Mouse (Mus musculus): Measurements from ENCODE around the gene Mroh2a. TPM values are rescaled to one million over a fixed set of nuclear protein-coding genes. Genes with fewer than 3 reads are reported as not detected.

Gene Mroh2a
- polyA plus RNA-seq, 1 experiment from 2014 or later = 1.3 TPM

DNA sequence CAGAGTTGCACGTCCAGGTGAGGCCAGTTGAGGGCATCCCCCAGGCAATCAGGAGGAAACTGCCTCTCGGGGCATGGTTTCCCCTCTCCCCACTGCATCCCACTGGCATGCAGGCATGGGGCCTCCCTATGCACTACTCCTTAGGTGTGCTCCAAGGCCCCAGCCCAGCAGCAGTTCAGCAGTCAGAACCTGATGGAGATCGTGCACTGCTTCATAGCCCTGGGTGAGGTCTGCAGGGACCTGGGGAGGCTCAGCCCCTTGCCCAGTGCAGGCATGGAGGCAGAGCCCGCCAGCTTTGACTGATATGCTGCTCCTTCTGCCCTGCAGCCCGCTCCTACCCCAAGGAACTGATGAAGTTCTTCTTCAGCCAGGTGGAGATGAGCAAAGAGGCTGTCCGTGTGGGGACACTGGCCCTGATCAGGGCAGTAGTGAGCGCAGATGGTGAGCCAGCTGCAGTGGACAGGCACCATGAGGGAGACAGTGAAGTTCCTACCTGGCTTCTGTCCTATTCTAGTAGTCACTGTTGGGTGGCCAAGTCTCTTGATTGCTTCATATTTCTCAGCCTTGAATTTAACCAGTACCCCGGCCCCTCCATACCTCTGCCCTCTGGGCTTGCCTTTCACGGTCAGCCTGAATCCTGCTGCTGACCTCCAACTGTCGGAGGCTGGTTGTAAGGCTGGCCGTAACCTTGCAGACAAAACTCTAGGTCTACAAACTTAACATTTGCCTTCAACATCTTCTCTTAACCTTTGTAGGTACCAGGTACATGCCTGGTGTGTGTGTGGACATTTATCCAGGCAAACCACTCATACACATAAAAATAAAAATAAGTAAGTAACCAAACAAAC, 8.5 kb downstream of the Mroh2a start:
- ATAC-seq (ENCODE audit: insufficient read depth, low FRiP score, low TSS enrichment) (no peak), DNase-seq (ENCODE audit: low spot score) (no peak)
- Histone ChIP-seq H3K4me3 (ENCODE audit: low read depth, low read length) (no peak overlapping the region), H3K36me3 (ENCODE audit: control insufficient read depth, insufficient read depth, low read length) (0 out of 2 replicates have a peak, but pooled peaks cover 2% of the 10 kb centered on the region), H3K4me1 (ENCODE audit: control insufficient read depth, insufficient read depth, low read length) (no peaks in the 10 kb centered on the region), H3K9ac (ENCODE audit: low read length) (no peak overlapping the region), H3K27me3 (ENCODE audit: control insufficient read depth, insufficient read depth, low read length) (no peaks in the 10 kb centered on the region), H3K9me3 (ENCODE audit: control insufficient read depth, low read length) (peaks cover 96% of the 10 kb centered on the region), H3K27ac (ENCODE audit: low read depth, low read length) (no peak overlapping the region), H3K4me2 (ENCODE audit: low read depth) (no peak overlapping the region)
- WGBS = 66% methylated on average over 11 of the region's 11 CpGs

DNA sequence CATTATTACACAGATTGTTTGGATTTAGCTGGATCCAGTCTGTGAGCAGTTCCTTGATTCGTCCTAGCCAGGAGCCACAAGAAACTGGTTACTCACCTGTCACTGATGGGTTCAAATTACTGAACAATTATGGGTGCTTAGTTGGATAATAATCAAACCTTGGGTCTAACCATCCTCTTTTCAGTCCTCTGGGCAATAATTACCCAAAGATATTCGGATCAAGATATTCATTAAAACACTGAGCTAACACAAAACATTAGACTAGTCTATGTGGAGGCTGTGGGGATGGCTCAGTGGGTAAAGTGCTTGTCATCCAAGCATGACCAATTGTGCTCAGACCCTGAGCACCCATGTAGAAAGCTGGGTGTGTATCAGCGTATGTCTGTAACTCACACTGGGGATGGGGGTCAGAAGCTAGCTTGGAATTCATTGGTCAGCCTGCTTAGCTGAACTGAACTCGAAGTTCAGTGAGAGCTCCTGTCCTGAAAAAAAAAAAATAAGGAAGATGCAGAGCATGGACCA, 9.2 kb downstream of the Mroh2a start:
- DNase-seq (ENCODE audit: low spot score) (no peak), ATAC-seq (ENCODE audit: insufficient read depth, low FRiP score, low TSS enrichment) (no peak)
- Histone ChIP-seq H3K36me3 (ENCODE audit: control insufficient read depth, insufficient read depth, low read length) (0 out of 2 replicates have a peak, but pooled peaks cover 2% of the 10 kb centered on the region), H3K4me2 (ENCODE audit: low read depth) (no peak overlapping the region), H3K4me1 (ENCODE audit: control insufficient read depth, insufficient read depth, low read length) (no peaks in the 10 kb centered on the region), H3K27ac (ENCODE audit: low read depth, low read length) (no peak overlapping the region), H3K27me3 (ENCODE audit: control insufficient read depth, insufficient read depth, low read length) (no peaks in the 10 kb centered on the region), H3K4me3 (ENCODE audit: low read depth, low read length) (no peak overlapping the region), H3K9ac (ENCODE audit: low read length) (no peak overlapping the region), H3K9me3 (ENCODE audit: control insufficient read depth, low read length) (peaks cover 96% of the 10 kb centered on the region)
- 67% methylated on average over 4 of the region's 4 CpGs for WGBS

- Histone ChIP-seq H3K9me3 (ENCODE audit: control insufficient read depth, low read length) (peaks cover 94% of the 10 kb centered on the region), H3K4me1 (ENCODE audit: control insufficient read depth, insufficient read depth, low read length) (no peaks in the 10 kb centered on the region), H3K9ac (ENCODE audit: low read length) (no peak overlapping the region), H3K27me3 (ENCODE audit: control insufficient read depth, insufficient read depth, low read length) (no peaks in the 10 kb centered on the region), H3K27ac (ENCODE audit: low read depth, low read length) (no peak overlapping the region), H3K4me3 (ENCODE audit: low read depth, low read length) (no peak overlapping the region), H3K4me2 (ENCODE audit: low read depth) (no peak overlapping the region), H3K36me3 (ENCODE audit: control insufficient read depth, insufficient read depth, low read length) (0 out of 2 replicates have a peak, but pooled peaks cover 2% of the 10 kb centered on the region)
- 82% methylated on average over 5 of the region's 5 CpGs for WGBS
- DNase-seq (ENCODE audit: low spot score) = no peak
- ATAC-seq (ENCODE audit: insufficient read depth, low FRiP score, low TSS enrichment) = no peak
Measured at GRCm38 (mm10) chr1:88237311-88237710, 10.5 kb downstream of the Mroh2a start.

GRCm38 (mm10) chr1:88238771-88239170, 12.0 kb downstream of the Mroh2a start:
- no peaks in the 10 kb centered on the region for H3K4me1 ChIP-seq (ENCODE audit: control insufficient read depth, insufficient read depth, low read length)
- H3K4me2 ChIP-seq (ENCODE audit: low read depth) = no peak overlapping the region
- DNase-seq (ENCODE audit: low spot score) (no peak), ATAC-seq (ENCODE audit: insufficient read depth, low FRiP score, low TSS enrichment) (no peak)
- H3K9ac ChIP-seq (ENCODE audit: low read length) = no peak overlapping the region
- no peaks in the 10 kb centered on the region for H3K27me3 ChIP-seq (ENCODE audit: control insufficient read depth, insufficient read depth, low read length)
- 0 out of 2 replicates have a peak, but pooled peaks cover 2% of the 10 kb centered on the region for H3K36me3 ChIP-seq (ENCODE audit: control insufficient read depth, insufficient read depth, low read length)
- 81% methylated on average over 6 of the region's 6 CpGs for WGBS
- no peak overlapping the region for H3K4me3 ChIP-seq (ENCODE audit: low read depth, low read length)
- H3K27ac ChIP-seq (ENCODE audit: low read depth, low read length) = no peak overlapping the region
- H3K9me3 ChIP-seq (ENCODE audit: control insufficient read depth, low read length) = peaks cover 94% of the 10 kb centered on the region

GRCm38 (mm10) chr1:88240072-88240471, 13.3 kb downstream of the Mroh2a start:
- H3K9ac ChIP-seq (ENCODE audit: low read length) = no peak overlapping the region
- no peak overlapping the region for H3K4me2 ChIP-seq (ENCODE audit: low read depth)
- H3K27ac ChIP-seq (ENCODE audit: low read depth, low read length) = no peak overlapping the region
- no peak for ATAC-seq (ENCODE audit: insufficient read depth, low FRiP score, low TSS enrichment)
- H3K9me3 ChIP-seq (ENCODE audit: control insufficient read depth, low read length) = peaks cover 93% of the 10 kb centered on the region
- DNase-seq (ENCODE audit: low spot score) = no peak
- H3K27me3 ChIP-seq (ENCODE audit: control insufficient read depth, insufficient read depth, low read length) = no peaks in the 10 kb centered on the region
- WGBS = 70% methylated on average over 5 of the region's 5 CpGs
- H3K4me1 ChIP-seq (ENCODE audit: control insufficient read depth, insufficient read depth, low read length) = no peaks in the 10 kb centered on the region
- no peak overlapping the region for H3K4me3 ChIP-seq (ENCODE audit: low read depth, low read length)
- H3K36me3 ChIP-seq (ENCODE audit: control insufficient read depth, insufficient read depth, low read length) = 0 out of 2 replicates have a peak, but pooled peaks cover 4% of the 10 kb centered on the region

DNA sequence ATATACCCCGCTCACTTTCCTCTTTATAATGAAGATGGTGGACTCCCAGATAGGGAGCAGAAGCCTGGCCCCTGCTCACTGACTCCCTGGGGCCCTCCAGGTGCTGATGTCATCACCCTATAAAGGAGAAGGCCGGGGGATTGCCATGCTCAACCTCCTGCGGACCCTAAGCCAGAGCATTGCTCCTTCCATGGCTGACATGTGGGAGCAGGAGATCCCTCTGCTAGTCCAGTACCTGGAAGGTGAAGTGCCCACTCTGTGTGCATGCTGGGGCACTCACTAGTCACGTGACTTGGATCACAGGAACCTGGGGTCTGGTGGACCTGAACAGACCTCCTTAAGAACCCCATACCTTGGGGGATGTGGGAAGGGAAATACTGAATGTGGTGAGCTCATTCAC, 13.8 kb downstream of the Mroh2a start:
- Histone ChIP-seq H3K4me3 (ENCODE audit: low read depth, low read length) (no peak overlapping the region), H3K4me2 (ENCODE audit: low read depth) (no peak overlapping the region), H3K9me3 (ENCODE audit: control insufficient read depth, low read length) (peaks cover 93% of the 10 kb centered on the region), H3K9ac (ENCODE audit: low read length) (no peak overlapping the region), H3K36me3 (ENCODE audit: control insufficient read depth, insufficient read depth, low read length) (0 out of 2 replicates have a peak, but pooled peaks cover 4% of the 10 kb centered on the region), H3K27ac (ENCODE audit: low read depth, low read length) (no peak overlapping the region), H3K27me3 (ENCODE audit: control insufficient read depth, insufficient read depth, low read length) (no peaks in the 10 kb centered on the region), H3K4me1 (ENCODE audit: control insufficient read depth, insufficient read depth, low read length) (no peaks in the 10 kb centered on the region)
- WGBS = 75% methylated on average over 4 of the region's 4 CpGs
- DNase-seq (ENCODE audit: low spot score) (no peak), ATAC-seq (ENCODE audit: insufficient read depth, low FRiP score, low TSS enrichment) (no peak)

GRCm38 (mm10) chr1:88243861-88244260, 17.1 kb downstream of the Mroh2a start:
- ATAC-seq (ENCODE audit: insufficient read depth, low FRiP score, low TSS enrichment) (no peak), DNase-seq (ENCODE audit: low spot score) (no peak)
- no peak overlapping the region for H3K9ac ChIP-seq (ENCODE audit: low read length)
- H3K27me3 ChIP-seq (ENCODE audit: control insufficient read depth, insufficient read depth, low read length) = no peaks in the 10 kb centered on the region
- peaks cover 97% of the 10 kb centered on the region for H3K9me3 ChIP-seq (ENCODE audit: control insufficient read depth, low read length)
- H3K4me2 ChIP-seq (ENCODE audit: low read depth) = no peak overlapping the region
- no peaks in the 10 kb centered on the region for H3K4me1 ChIP-seq (ENCODE audit: control insufficient read depth, insufficient read depth, low read length)
- no peak overlapping the region for H3K27ac ChIP-seq (ENCODE audit: low read depth, low read length)
- H3K4me3 ChIP-seq (ENCODE audit: low read depth, low read length) = no peak overlapping the region
- WGBS = 65% methylated on average over 5 of the region's 5 CpGs
- H3K36me3 ChIP-seq (ENCODE audit: control insufficient read depth, insufficient read depth, low read length) = 0 out of 2 replicates have a peak, but pooled peaks cover 3% of the 10 kb centered on the region

GRCm38 (mm10) chr1:88245881-88246280, 19.1 kb downstream of the Mroh2a start:
- H3K27ac ChIP-seq (ENCODE audit: low read depth, low read length) = no peak overlapping the region
- H3K36me3 ChIP-seq (ENCODE audit: control insufficient read depth, insufficient read depth, low read length) = 0 out of 2 replicates have a peak, but pooled peaks cover 2% of the 10 kb centered on the region
- H3K4me1 ChIP-seq (ENCODE audit: control insufficient read depth, insufficient read depth, low read length) = no peaks in the 10 kb centered on the region
- no peak for ATAC-seq (ENCODE audit: insufficient read depth, low FRiP score, low TSS enrichment)
- no peak overlapping the region for H3K4me3 ChIP-seq (ENCODE audit: low read depth, low read length)
- no peak overlapping the region for H3K4me2 ChIP-seq (ENCODE audit: low read depth)
- peaks cover 97% of the 10 kb centered on the region for H3K9me3 ChIP-seq (ENCODE audit: control insufficient read depth, low read length)
- no peak overlapping the region for H3K9ac ChIP-seq (ENCODE audit: low read length)
- WGBS = 78% methylated on average over 6 of the region's 6 CpGs
- DNase-seq (ENCODE audit: low spot score) = no peak
- no peaks in the 10 kb centered on the region for H3K27me3 ChIP-seq (ENCODE audit: control insufficient read depth, insufficient read depth, low read length)

- H3K27ac ChIP-seq (ENCODE audit: low read depth, low read length) = no peak overlapping the region
- ATAC-seq (ENCODE audit: insufficient read depth, low FRiP score, low TSS enrichment) (no peak), DNase-seq (ENCODE audit: low spot score) (no peak)
- H3K4me1 ChIP-seq (ENCODE audit: control insufficient read depth, insufficient read depth, low read length) = no peaks in the 10 kb centered on the region
- H3K4me3 ChIP-seq (ENCODE audit: low read depth, low read length) = no peak overlapping the region
- H3K9ac ChIP-seq (ENCODE audit: low read length) = no peak overlapping the region
- 48% methylated on average over 6 of the region's 6 CpGs for WGBS
- H3K27me3 ChIP-seq (ENCODE audit: control insufficient read depth, insufficient read depth, low read length) = no peaks in the 10 kb centered on the region
- no peak overlapping the region for H3K4me2 ChIP-seq (ENCODE audit: low read depth)
- H3K36me3 ChIP-seq (ENCODE audit: control insufficient read depth, insufficient read depth, low read length) = 0 out of 2 replicates have a peak, but pooled peaks cover 2% of the 10 kb centered on the region
- peaks cover 97% of the 10 kb centered on the region for H3K9me3 ChIP-seq (ENCODE audit: control insufficient read depth, low read length)
Measured at GRCm38 (mm10) chr1:88246386-88246785, 19.6 kb downstream of the Mroh2a start.

Data from neural tube, embryonic 11.5 days (tissue).